Mouse (Mus musculus): ENCODE measurements around the gene Ldb2.

DNA sequence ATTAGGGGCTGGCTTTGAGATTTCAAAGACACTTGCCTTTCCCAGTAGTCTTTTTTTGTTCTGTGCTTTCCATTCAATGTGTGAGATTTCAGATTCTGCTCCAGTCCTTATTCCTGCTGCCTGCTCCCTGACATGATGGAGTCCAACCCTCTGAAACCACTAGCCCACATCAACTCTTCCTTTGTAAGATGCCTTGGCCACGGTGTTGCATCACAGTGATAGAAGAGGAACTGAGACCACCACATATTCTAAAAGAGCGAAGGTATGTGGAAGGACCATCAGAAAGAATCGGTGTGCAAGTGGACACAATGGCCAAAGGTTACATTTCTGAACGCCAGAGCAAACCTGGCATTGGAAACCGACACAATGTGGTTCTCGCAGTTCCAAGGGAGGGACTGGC is 309.0 kb downstream of the Ldb2 start:
- TF ChIP-seq CTCF (IDR thresholded peaks at IDR 0.05; ENCODE audit: borderline replicate concordance, extremely low read depth, insufficient read depth, insufficient read length) (no peak), POLR2A (IDR thresholded peaks at IDR 0.05; ENCODE audit: borderline replicate concordance, extremely low read depth, insufficient read depth, insufficient read length, poor library complexity, severe bottlenecking) (no peak)

Measured in brain, embryonic 14.5 days (tissue).